Mouse (Mus musculus) cerebellum, adult (tissue): ENCODE results near the gene Rcan3.

Experiments used
- ATAC-seq: cut with Nextera tagmentation; 2 replicates; pipeline ENCODE4 v1.9.2; 2017; ENCODE audit warnings: mild to moderate bottlenecking, moderate library complexity, mixed read lengths; ENCODE audit not compliant: insufficient number of reproducible peaks, low FRiP score, low TSS enrichment

The Rcan3 gene

GRCm38 (mm10) chr4:135362828-135363227 is 70.8 kb downstream of the Rcan3 start:
- no peak for ATAC-seq
